Mouse (Mus musculus): Measurements from ENCODE around the gene Vstm2l. TPM values are rescaled to one million over a fixed set of nuclear protein-coding genes. Genes with fewer than 3 reads are reported as not detected.

The Vstm2l gene
- total RNA-seq (2022), result not detected

DNA sequence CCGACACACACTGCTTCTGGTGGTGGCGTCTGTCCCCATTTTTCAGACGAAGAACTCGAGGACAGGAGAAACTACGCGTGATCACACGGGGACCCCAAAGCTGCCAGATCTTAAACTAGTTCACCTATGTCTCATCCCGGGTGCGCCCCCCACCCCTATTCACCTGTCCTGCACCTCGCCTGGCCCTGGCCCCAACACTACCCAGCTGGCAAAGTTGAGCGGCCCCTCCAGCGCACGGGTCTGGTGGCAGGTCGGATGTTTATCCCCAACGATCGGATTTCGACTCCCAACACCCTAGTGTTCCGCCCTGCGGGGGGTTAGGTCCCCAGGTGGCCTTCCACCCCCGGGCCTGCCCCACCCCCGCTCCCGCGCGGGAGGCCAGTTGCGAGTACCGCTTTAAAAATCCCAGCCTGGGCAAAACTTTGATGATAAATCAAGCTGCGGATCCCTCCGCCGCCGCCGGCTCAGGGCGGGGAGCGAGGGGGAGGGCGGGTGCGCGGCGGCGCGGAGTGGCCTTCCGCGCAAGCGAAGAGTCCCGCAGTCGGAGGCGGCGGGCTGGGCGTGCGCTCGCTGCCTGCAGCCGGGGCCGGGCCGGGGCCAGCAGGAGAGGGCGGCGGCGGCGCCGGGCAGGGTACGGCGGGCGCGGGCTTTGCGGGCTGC is at the start of gene Vstm2l:
Vstm2l (plus strand) TSS at position 549 of the 660 bp plus-strand sequence.
- DNase-seq (ENCODE audit: low spot score in 2 of 2), result no peak

DNA sequence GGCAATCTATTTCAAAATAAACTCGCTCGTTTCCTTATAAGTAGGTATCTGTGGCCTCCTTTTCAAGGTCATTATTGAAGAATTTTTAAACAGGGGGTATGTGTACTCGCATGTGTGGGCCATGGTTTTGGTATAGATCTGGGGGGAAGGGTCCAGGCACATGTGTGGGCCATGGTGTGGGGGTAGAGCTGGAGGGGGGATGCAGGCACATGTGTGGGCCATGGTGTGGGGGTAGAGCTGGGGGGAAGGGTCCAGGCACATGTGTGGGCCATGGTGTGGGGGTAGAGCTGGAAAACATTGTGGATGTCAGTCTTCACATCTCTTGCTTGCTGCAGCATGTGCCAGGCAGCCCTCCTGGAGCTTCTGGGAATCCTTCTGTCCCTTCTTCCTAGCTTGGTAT is 47.3 kb upstream of the Vstm2l start:
- DNase-seq (ENCODE audit: low spot score in 2 of 2), result no peak

DNA sequence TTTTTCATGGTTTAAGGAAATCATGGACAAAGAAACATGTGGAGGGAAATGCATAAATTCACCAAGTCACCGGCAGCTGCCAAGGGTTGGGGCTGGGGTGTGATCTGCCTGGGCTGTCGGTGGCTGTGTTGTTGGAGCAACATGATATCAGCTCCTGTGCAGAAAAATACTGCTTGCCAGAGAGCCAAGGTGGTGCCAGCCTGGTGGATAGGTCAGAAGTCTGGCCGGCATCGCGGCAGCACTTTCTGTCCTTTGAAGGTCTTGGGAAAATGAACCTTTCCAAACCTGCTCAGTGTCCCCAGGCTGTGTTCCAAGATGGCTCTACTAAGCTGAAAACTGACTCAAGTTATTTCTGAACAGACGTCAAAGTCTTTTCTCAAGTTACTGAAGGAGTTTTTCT is 44.2 kb upstream of the Vstm2l start:
- DNase-seq (ENCODE audit: low spot score in 2 of 2), result peak; percentile 83 to 91

DNA sequence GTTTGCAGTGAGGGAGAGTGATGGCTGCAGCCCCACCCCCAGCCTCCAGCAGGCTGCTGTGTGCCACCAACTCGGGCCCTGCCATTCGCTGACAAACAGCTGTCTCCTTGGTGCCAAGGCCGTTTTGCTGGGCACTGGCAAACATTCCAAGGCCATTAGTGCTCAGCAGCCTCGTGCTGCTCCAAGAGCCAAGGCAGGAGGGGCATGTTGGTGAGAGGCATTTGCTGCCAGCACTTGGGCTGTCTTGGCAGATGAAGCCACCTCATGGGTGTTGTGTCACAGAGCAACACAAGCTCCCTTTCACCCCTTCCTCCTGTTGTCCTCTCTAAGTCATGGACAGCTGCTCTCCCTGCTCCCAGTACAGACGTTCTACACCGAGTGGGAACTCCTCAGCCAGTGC is 41.2 kb upstream of the Vstm2l start:
- DNase-seq (ENCODE audit: low spot score in 2 of 2), result peak; percentile 72 to 86

DNA sequence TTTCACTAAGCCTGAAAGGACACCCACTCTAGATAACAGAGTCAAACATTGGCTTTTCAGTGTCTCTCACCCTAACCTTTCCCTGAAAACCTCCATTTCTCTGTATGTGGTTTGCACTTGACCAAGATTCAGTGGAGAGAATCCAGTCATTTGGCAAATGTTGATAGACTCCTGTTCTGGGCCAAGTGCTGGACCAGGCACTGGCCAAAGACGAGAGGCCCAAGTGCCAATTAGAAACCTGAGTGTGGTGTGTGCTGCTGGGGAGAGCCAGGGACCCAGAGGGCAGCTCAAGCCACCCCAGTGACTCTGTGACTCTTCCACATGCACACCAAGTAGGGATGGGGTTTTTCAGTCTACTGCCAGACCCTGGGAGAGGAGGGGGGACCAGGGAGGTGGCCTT is 40.8 kb upstream of the Vstm2l start:
- peak; percentile 42 to 69 for DNase-seq (ENCODE audit: low spot score in 2 of 2)

DNA sequence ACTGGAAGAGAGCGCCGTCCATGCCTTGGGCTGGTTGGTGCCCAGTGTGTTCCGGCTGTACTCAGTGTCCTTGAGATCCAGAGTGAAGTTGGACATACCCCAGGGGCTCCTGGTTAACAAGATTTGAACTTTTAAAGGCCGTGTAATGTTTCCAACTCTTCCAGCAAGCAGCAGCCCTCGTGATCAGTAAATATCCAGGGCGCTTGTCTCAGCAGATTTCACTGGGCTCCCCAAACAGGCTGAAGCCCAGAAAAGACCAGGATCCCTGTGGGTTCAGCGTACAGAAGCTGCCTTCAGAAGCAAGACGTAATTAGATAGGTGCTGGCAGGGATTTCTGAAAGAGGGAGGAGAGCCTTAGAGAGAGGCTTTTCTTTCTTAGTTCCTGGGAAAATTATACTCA is 39.3 kb upstream of the Vstm2l start:
- peak; percentile 58 to 71 for DNase-seq (ENCODE audit: low spot score in 2 of 2)

- no peak for DNase-seq (ENCODE audit: low spot score in 2 of 2)
These were observed 37.1 kb upstream of the Vstm2l start for GRCm38 (mm10) chr2:157877394-157877793.

DNA sequence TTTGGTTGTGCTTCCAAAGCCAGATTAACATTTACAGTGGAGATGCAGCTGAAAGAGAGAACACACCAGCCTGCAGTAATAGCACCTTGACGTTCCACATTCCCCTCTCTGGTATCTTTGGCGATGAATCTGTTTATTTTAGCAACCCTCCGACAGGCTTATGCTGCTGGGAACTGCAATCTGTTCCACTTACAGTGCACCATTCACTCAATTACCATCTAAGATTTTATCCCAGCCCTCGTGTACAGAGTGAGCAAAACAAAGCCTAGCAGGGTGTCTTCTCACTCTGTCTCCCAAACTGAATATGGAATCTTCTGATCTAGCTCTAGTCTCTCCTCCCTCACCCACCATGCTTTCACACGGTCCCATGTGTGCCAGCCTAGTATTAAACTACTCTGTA is 36.5 kb upstream of the Vstm2l start:
- no peak for DNase-seq (ENCODE audit: low spot score in 2 of 2)

DNA sequence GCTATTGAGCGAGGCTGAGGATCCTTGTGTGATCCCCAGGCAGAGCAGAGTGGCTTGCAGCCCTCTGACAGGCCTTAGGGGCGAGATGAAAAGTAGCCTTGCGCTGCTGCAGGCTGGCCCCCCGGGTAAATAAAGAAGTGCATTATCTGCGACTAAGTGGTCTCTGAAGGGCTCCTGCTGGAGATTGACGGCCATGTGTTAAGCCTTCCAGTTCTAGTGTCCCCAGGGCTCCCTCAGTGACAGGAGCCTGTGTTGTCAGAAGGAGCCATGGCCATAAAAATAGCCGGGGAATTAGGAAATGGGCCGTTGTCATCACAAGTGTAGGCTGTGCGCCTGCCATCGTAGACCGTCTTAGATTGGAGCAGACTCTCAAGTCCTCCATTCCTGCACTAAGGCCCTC is 32.5 kb upstream of the Vstm2l start:
- no peak for DNase-seq (ENCODE audit: low spot score in 2 of 2)

GRCm38 (mm10) chr2:157887275-157888025 is 27.0 kb upstream of the Vstm2l start:
- DNase-seq (ENCODE audit: low spot score in 2 of 2), result no peak

- no peak for DNase-seq (ENCODE audit: low spot score in 2 of 2)
These were observed 23.3 kb upstream of the Vstm2l start for GRCm38 (mm10) chr2:157891166-157891565.

- no peak for DNase-seq (ENCODE audit: low spot score in 2 of 2)
These were observed 17.3 kb upstream of the Vstm2l start for GRCm38 (mm10) chr2:157897131-157897530.

DNA sequence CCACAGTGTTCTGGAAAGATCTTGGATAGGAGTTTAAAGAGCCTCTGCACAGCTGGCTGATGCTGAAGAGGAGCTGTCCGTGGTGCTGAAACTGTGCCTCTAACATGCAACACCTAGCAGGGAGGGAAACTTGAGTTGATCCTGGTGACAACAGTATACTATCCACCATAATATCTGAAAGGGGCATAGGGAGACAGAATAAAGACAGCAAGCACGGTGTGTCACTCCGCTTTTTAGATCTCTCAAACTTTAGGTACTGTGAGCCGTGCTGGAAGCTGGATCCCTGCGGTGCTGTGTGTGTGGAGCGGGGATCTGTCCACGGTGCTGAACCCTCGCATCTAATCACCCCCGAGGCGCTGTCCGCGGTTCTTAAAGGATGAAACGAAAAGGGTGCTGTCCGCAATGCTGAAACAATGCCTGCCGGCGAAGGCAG is 1.2 kb upstream of the Vstm2l start:
- peak; percentile 57 to 60 for DNase-seq (ENCODE audit: low spot score in 2 of 2)

GRCm38 (mm10) chr2:157913705-157914104 is 748 bp upstream of the Vstm2l start:
- no peak for DNase-seq (ENCODE audit: low spot score in 2 of 2)

DNA sequence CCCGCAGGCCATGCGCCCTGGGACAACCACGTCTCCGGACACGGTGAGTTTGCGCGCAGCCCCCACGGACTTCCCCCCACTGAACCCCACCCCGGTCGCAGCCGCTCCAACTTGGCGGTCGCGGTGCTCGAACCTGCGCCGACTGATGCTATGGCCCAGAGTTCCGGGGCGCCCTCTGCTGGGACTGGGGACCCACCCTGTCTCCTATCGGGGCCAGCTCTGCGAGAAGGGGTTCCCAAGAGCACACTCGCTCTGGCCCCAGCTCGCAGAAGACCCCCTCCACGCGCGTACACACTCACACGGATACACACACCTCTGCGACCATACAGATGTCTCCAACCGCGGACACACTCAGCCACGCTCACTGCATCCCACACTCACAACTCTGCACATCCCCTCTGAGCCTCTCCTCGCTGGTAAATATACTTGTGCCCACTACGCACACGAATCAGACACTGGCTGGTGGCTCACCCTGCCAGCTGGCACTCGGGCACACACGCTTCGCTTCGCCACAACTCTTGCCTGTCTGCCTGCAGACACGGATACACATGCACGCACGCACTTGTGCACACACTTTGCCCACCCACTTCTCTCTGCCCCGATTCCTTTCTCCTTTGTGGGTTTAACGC is 550 bp downstream of the Vstm2l start:
- DNase-seq (ENCODE audit: low spot score in 2 of 2), result no peak

DNA sequence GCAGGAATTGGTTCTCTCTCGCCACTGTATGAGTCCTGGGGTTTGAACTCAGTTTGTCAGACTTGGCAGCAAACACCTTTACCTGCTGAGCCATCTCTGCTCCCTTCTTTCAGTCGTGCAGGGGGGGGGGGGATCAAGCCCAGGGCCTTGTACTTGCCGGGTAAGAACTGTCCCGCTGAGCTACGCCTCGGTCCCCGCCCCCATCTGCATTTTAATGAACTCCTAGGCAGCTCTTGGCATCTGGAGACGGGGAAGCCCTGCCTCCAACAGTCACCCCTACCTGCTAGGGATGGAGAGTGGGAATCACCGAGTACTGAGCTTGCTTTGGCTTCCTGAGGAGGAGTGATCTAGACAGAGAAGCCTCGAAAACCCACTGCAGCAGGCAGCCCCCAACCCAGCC is 4.1 kb downstream of the Vstm2l start:
- DNase-seq (ENCODE audit: low spot score in 2 of 2), result no peak

- DNase-seq (ENCODE audit: low spot score in 2 of 2), result no peak
These were observed 7.1 kb downstream of the Vstm2l start for GRCm38 (mm10) chr2:157921551-157921950.

DNA sequence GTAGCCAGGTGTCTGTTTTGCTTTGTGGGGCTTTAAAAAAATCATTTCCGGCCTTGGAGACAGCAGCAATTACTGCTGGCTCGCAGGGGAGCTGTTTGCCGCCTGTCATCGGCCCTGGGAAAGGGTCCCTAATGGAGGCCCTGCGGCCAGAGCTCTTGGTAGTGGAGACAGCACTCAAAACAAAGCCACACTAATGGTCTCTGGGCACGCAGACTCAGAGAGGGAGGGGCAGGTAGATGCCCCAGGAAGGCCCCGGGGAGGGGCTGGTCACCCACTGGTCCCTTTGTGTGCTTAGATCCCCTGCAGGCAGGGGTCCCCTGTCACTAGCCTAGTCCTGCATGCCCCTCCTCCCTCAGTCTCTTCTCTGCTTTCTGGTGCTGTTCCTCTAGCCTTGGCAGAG is 9.0 kb downstream of the Vstm2l start:
- no peak for DNase-seq (ENCODE audit: low spot score in 2 of 2)

GRCm38 (mm10) chr2:157924504-157924903 is 10.1 kb downstream of the Vstm2l start:
- DNase-seq (ENCODE audit: low spot score in 2 of 2), result no peak

- no peak for DNase-seq (ENCODE audit: low spot score in 2 of 2)
These were observed 12.0 kb downstream of the Vstm2l start for GRCm38 (mm10) chr2:157926502-157926901.

DNA sequence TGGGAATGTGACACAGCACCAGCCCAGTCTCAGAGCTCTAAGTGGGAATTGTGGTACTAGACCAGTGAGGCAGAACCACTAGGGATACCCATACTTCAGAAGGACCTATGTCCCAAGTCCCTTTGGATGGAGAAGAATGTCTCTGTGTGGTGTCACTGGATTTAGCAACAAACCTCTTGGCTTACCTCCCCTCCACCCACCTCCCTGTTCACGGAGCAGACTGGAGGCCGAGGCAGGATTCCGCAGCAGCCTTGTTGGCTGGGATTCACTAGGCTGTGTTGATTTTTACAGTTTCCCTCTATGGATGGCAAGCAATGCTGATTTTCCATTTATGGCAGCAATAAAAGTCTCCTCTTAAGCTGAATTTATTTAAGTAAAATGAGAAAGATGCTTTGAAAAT is 12.5 kb downstream of the Vstm2l start:
- no peak for DNase-seq (ENCODE audit: low spot score in 2 of 2)

- DNase-seq (ENCODE audit: low spot score in 2 of 2), result no peak
These were observed 12.9 kb downstream of the Vstm2l start for GRCm38 (mm10) chr2:157927397-157927796.

GRCm38 (mm10) chr2:157927815-157928214 is 13.4 kb downstream of the Vstm2l start:
- DNase-seq (ENCODE audit: low spot score in 2 of 2), result no peak
